Comparison of ENCODE assay signal across 9 mouse cellular contexts in the genomic region with DNA sequence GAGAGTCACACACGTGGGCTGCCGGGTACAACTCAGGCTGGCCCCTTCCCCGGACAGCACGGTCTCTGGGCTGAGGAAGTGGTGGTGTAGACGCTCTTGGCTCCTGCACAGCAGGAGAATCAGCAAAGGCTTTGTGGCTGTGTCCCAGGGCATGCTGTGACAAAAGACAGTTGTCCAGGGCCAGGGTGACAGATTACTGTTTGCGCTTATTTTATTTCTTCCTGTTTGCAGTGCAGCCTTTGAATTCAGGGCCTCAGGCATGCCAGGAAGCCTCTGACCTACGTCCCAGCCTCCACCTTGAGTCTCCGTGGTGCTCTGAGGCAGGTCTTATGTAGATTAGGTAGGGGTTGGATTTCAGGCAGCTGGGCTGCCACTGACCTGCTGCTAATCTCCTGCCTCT. TPM values are rescaled to one million over a fixed set of nuclear protein-coding genes. Genes with fewer than 3 reads are reported as not detected.
DNase-seq lines count a peak whose midpoint lies in the region; ATAC-seq and TF ChIP-seq lines count a peak whose summit lies in the region.
"Had no signal": no experiment of that assay in that cellular context is flagged by ENCODE, and none has a peak within 500 bp of the region (broad histone marks: within the 10 kb centered on the region; RNA-seq: fewer than 3 reads in every experiment).

No protein-coding gene starts in this region.

- no peak overlapping the region; the same call in 1 of the 2 replicates for H3K27ac ChIP-seq in kidney, embryonic 14.5 days (ENCODE audit: low read depth, low read length)
- peak overlapping the region; percentile 36; the same call in 1 of the 2 replicates for H3K27ac ChIP-seq in kidney, postnatal 0 days
- H3K27ac ChIP-seq: embryonic facial prominence, embryonic 13.5 days had no signal

- ATAC-seq in kidney, embryonic 14.5 days (ENCODE audit: low FRiP score, low TSS enrichment) = no peak
- no peak for ATAC-seq in kidney, postnatal 0 days (replicated peaks; ENCODE audit: low FRiP score, low read depth)
- no peak for ATAC-seq in monocyte, adult 5-6 weeks (replicated peaks; ENCODE audit: insufficient number of reproducible peaks, low FRiP score, low TSS enrichment, poor library complexity, severe bottlenecking)

- peak; percentile 55 for DNase-seq in kidney, adult 11 months
- peak; percentile 27 to 31 for DNase-seq in adrenal gland, postnatal 36 days
- no peak for DNase-seq in kidney, postnatal 0 days (ENCODE audit: low spot score)
- DNase-seq in spleen, postnatal 36 days (ENCODE audit: low spot score in 2 of 2) = peak; percentile 3 to 4
- DNase-seq in cerebellum, adult 18-20 months = no peak
- no peak for DNase-seq in left cerebral cortex, postnatal 14 days (ENCODE audit: low spot score in 2 of 2)

- WGBS in kidney, embryonic 14.5 days = 31% methylated on average over 8 of the region's 8 CpGs
- WGBS in kidney, postnatal 0 days = 30% methylated on average over 8 of the region's 8 CpGs

- H3K4me2 ChIP-seq in kidney, embryonic 14.5 days (replicated peaks; ENCODE audit: low read depth, low read length) = no peak overlapping the region
- H3K4me2 ChIP-seq in kidney, postnatal 0 days (ENCODE audit: low read length) = no peak overlapping the region
- H3K4me2 ChIP-seq: embryonic facial prominence, embryonic 13.5 days had no signal

- H3K4me1 ChIP-seq in kidney, embryonic 14.5 days (ENCODE audit: control insufficient read depth, insufficient read depth, low read length) = peaks cover 27% of the 10 kb centered on the region
- peaks cover 22% of the 10 kb centered on the region for H3K4me1 ChIP-seq in kidney, postnatal 0 days (replicated peaks; ENCODE audit: insufficient read depth, low read length)

- intact Hi-C loops in left cerebral cortex, postnatal 14 days (cut with DNase I) = no loop called here

- H3K36me3 ChIP-seq in kidney, embryonic 14.5 days (ENCODE audit: control insufficient read depth, insufficient read depth, low read length) = no peaks in the 10 kb centered on the region
- H3K36me3 ChIP-seq in kidney, postnatal 0 days (ENCODE audit: insufficient read depth, low read length) = no peaks in the 10 kb centered on the region
- H3K36me3 ChIP-seq: embryonic facial prominence, embryonic 13.5 days had no signal

- H3K9ac ChIP-seq in kidney, embryonic 14.5 days (ENCODE audit: low read depth, low read length) = no peak overlapping the region
- no peak overlapping the region for H3K9ac ChIP-seq in kidney, postnatal 0 days (ENCODE audit: low read depth, low read length)
- H3K9ac ChIP-seq: embryonic facial prominence, embryonic 13.5 days had no signal

- no peak overlapping the region for H3K4me3 ChIP-seq in kidney, embryonic 14.5 days (ENCODE audit: low read length)
- no peak overlapping the region for H3K4me3 ChIP-seq in kidney, postnatal 0 days (replicated peaks; ENCODE audit: low read depth, low read length)
- H3K4me3 ChIP-seq: embryonic facial prominence, embryonic 13.5 days had no signal

- no peaks in the 10 kb centered on the region for H3K9me3 ChIP-seq in kidney, embryonic 14.5 days (ENCODE audit: control insufficient read depth, low read length)
- H3K9me3 ChIP-seq in kidney, postnatal 0 days (replicated peaks; ENCODE audit: low read length) = no peaks in the 10 kb centered on the region

- H3K27me3 ChIP-seq in kidney, embryonic 14.5 days (ENCODE audit: control insufficient read depth, insufficient read depth, low read length) = no peaks in the 10 kb centered on the region
- H3K27me3 ChIP-seq in kidney, postnatal 0 days (ENCODE audit: insufficient read depth, low read length) = no peaks in the 10 kb centered on the region
- H3K27me3 ChIP-seq: embryonic facial prominence, embryonic 13.5 days had no signal

- no peak for TF ChIP-seq CTCF in kidney, postnatal 0 days (IDR thresholded peaks at IDR 0.05; ENCODE audit: low read depth)

RNA-seq across cellular contexts. Expression of a gene that starts 10.3 kb away (rescaled TPM):
- 22.5 and 24.3 TPM in 2 replicates for polyA plus RNA-seq in kidney, embryonic 14.5 days (2014; fragmentation: Nextera tagmentation; extraction: Ambion mirVana)
- 10 to 100 TPM; 71.6 to 77.9 TPM for total RNA-seq in adrenal gland, postnatal 36 days (2021)
- polyA plus RNA-seq in kidney, postnatal 0 days (2015; fragmentation: Nextera tagmentation; extraction: Ambion mirVana) = 18.7 and 21.3 TPM in 2 replicates
- 346 to 394 TPM (median 381 TPM) in 3 replicates for total RNA-seq in monocyte, adult 5-6 weeks (2017)
- total RNA-seq in left cerebral cortex, postnatal 14 days (2021) = 10 to 100 TPM; 16.6 to 26.1 TPM

Comparison
In these comparisons a context has a peak if more than half of its experiments do, and no peak if none do; other contexts are left out.
1. DNase-seq: peak in kidney, adult 11 months (single experiment), adrenal gland, postnatal 36 days (2 of 2) and spleen, postnatal 36 days (2 of 2); none in kidney, postnatal 0 days (single experiment), cerebellum, adult 18-20 months (0 of 2) and left cerebral cortex, postnatal 14 days (0 of 2).